Mouse (Mus musculus) lung, postnatal 0 days (tissue): ENCODE data around the gene Taf6.

Experiments used
- CTCF ChIP-seq: IDR thresholded peaks from 2 replicates; pipeline ENCODE4 v1.5.1; 2016; ENCODE audit warnings: antibody characterized with exemption, mild to moderate bottlenecking
- EP300 ChIP-seq: IDR thresholded peaks from 2 replicates; pipeline ENCODE4 v1.6.1; 2016; ENCODE audit warnings: antibody characterized with exemption, mild to moderate bottlenecking, control low read depth

GRCm38 (mm10) chr5:138138585-138138984 is 48.7 kb downstream of the Taf6 start:
- no peak for TF ChIP-seq CTCF
- no peak for TF ChIP-seq EP300
